Mouse (Mus musculus) lung, embryonic 15.5 days (tissue): ENCODE data around the gene Pak1ip1. TPM values are rescaled to one million over a fixed set of nuclear protein-coding genes. Genes with fewer than 3 reads are reported as not detected.
A peak's percentile ranks its signal among the peaks of the same experiment; 100 is the strongest.
"Not testable (repeated sequence)": the region's sequence is repeated elsewhere in the genome, so short reads cannot be mapped to it uniquely, and the experiment has no call there.

Experiments used
- ATAC-seq: fragments of 200-750 bp; cut with Nextera tagmentation; 2 replicates; pipeline ENCODE4 v1.8.0; 2017; ENCODE audit warnings: moderate number of reproducible peaks, borderline replicate concordance; ENCODE audit not compliant: low FRiP score, low TSS enrichment; ENCODE audit errors: extremely low read depth
- H3K27ac ChIP-seq: fragments of 300-500 bp; sonication (generic); 2 replicates; pipeline ENCODE4 v1.5.1; 2015; ENCODE audit warnings: moderate library complexity, mild to moderate bottlenecking, inconsistent platforms
- H3K27me3 ChIP-seq: fragments of 300-500 bp; sonication (generic); 2 replicates; pipeline ENCODE4 v1.6.1; 2015; ENCODE audit warnings: inconsistent platforms
- H3K36me3 ChIP-seq: fragments of 300-500 bp; sonication (generic); 2 replicates; pipeline ENCODE4 v1.6.1; 2015; ENCODE audit warnings: inconsistent platforms
- H3K4me1 ChIP-seq: fragments of 300-500 bp; sonication (generic); 2 replicates; pipeline ENCODE4 v1.6.1; 2015; ENCODE audit warnings: inconsistent platforms
- H3K4me2 ChIP-seq: fragments of 300-500 bp; sonication (generic); 2 replicates; pipeline ENCODE4 v1.6.1; 2015; ENCODE audit warnings: inconsistent platforms, mild to moderate bottlenecking, moderate library complexity
- H3K4me3 ChIP-seq: fragments of 300-500 bp; sonication (generic); 2 replicates; pipeline ENCODE4 v1.5.1; 2015; ENCODE audit warnings: mild to moderate bottlenecking, inconsistent platforms
- H3K9ac ChIP-seq: fragments of 300-500 bp; sonication (generic); 2 replicates; pipeline ENCODE4 v1.6.1; 2015; ENCODE audit warnings: inconsistent platforms
- H3K9me3 ChIP-seq: fragments of 300-500 bp; sonication (generic); 2 replicates; pipeline ENCODE4 v1.6.1; 2016; ENCODE audit warnings: inconsistent platforms
- WGBS: fragments of 180-500 bp; shearing (Covaris S2); methylation state at CpG from one replicate; pipeline ENCODE4 v1.1.7; 2015; 5-methylcytosine and 5-hydroxymethylcytosine counted together
- polyA plus RNA-seq: library from polyadenylated mRNA; unstranded; fragments of >200 nt; fragmentation: Nextera tagmentation; extraction: Ambion mirVana; gene quantifications from 2 replicates; pipeline ENCODE4 v1.2.1, GENCODE M21; 2015

Gene Pak1ip1
- polyA plus RNA-seq, 1 experiment from 2014 or later, result 63.1 TPM

- Histone ChIP-seq H3K9ac (no peak overlapping the region), H3K9me3 (no peaks in the 10 kb centered on the region), H3K36me3 (no peaks in the 10 kb centered on the region), H3K4me1 (no peaks in the 10 kb centered on the region), H3K27ac (no peak overlapping the region), H3K27me3 (no peaks in the 10 kb centered on the region), H3K4me2 (no peak overlapping the region), H3K4me3 (no peak overlapping the region)
- 33% methylated on average over 2 of the region's 2 CpGs for WGBS
- ATAC-seq, result no peak
Observed at GRCm38 (mm10) chr13:40979321-40979720, 21.5 kb upstream of the Pak1ip1 start.

- 93% methylated on average over 1 of the region's 1 CpGs for WGBS
- H3K27me3 ChIP-seq, result no peaks in the 10 kb centered on the region
- no peaks in the 10 kb centered on the region for H3K36me3 ChIP-seq
- no peak overlapping the region for H3K9ac ChIP-seq
- no peak overlapping the region for H3K4me3 ChIP-seq
- H3K4me1 ChIP-seq, result no peaks in the 10 kb centered on the region
- H3K4me2 ChIP-seq, result no peak overlapping the region
- no peak overlapping the region for H3K27ac ChIP-seq
- no peaks in the 10 kb centered on the region for H3K9me3 ChIP-seq
- no peak for ATAC-seq
Observed at GRCm38 (mm10) chr13:40982759-40983158, 18.1 kb upstream of the Pak1ip1 start.

GRCm38 (mm10) chr13:40986081-40986480 is 14.7 kb upstream of the Pak1ip1 start:
- WGBS, result 94% methylated on average over 5 of the region's 5 CpGs

GRCm38 (mm10) chr13:40987608-40988303 is 13.1 kb upstream of the Pak1ip1 start:
- not testable (repeated sequence) for H3K4me3 ChIP-seq, ATAC-seq, H3K36me3 ChIP-seq, H3K4me2 ChIP-seq, H3K27me3 ChIP-seq, H3K9ac ChIP-seq, H3K9me3 ChIP-seq, H3K4me1 ChIP-seq, H3K27ac ChIP-seq
- 66% methylated on average over 4 of the region's 4 CpGs for WGBS

More at GRCm38 (mm10) chr13:40986081-40986480, 14.7 kb upstream of the Pak1ip1 start:
- Histone ChIP-seq H3K36me3 (no peaks in the 10 kb centered on the region), H3K9me3 (no peaks in the 10 kb centered on the region), H3K27me3 (no peaks in the 10 kb centered on the region), H3K4me2 (no peak overlapping the region), H3K27ac (no peak overlapping the region), H3K4me3 (no peak overlapping the region), H3K4me1 (no peaks in the 10 kb centered on the region), H3K9ac (no peak overlapping the region)
- no peak for ATAC-seq

- H3K9me3 ChIP-seq, result no peaks in the 10 kb centered on the region
- no peak overlapping the region for H3K27ac ChIP-seq
- H3K36me3 ChIP-seq, result no peaks in the 10 kb centered on the region
- no peak overlapping the region for H3K4me3 ChIP-seq
- 55% methylated on average over 2 of the region's 2 CpGs for WGBS
- ATAC-seq, result no peak
- no peaks in the 10 kb centered on the region for H3K4me1 ChIP-seq
- no peaks in the 10 kb centered on the region for H3K27me3 ChIP-seq
- H3K4me2 ChIP-seq, result no peak overlapping the region
- H3K9ac ChIP-seq, result no peak overlapping the region
Observed at GRCm38 (mm10) chr13:40988418-40988817, 12.4 kb upstream of the Pak1ip1 start.

- Histone ChIP-seq H3K4me2 (peak overlapping the region; percentile 6; the same call in 1 of the 2 replicates), H3K9ac (no peak overlapping the region), H3K4me3 (no peak overlapping the region), H3K4me1 (peaks cover 7% of the 10 kb centered on the region), H3K36me3 (no peaks in the 10 kb centered on the region), H3K9me3 (no peaks in the 10 kb centered on the region), H3K27me3 (no peaks in the 10 kb centered on the region), H3K27ac (0 out of 2 replicates have a peak overlapping the region, but pooled peaks have one; percentile 20)
- ATAC-seq, result no peak
- 6% methylated on average over 8 of the region's 8 CpGs for WGBS
Observed at GRCm38 (mm10) chr13:40994487-40995263, 6.1 kb upstream of the Pak1ip1 start.

GRCm38 (mm10) chr13:40998537-40998936 is 2.3 kb upstream of the Pak1ip1 start:
- not testable (repeated sequence) for ATAC-seq, H3K9ac ChIP-seq, H3K9me3 ChIP-seq, H3K27ac ChIP-seq, H3K36me3 ChIP-seq, H3K27me3 ChIP-seq, H3K4me3 ChIP-seq, H3K4me2 ChIP-seq
- peaks cover 19% of the 10 kb centered on the region for H3K4me1 ChIP-seq
- 88% methylated on average over 5 of the region's 5 CpGs for WGBS

- WGBS, result under 1% methylated on average over 25 of the region's 25 CpGs
- H3K4me1 ChIP-seq, result peaks cover 12% of the 10 kb centered on the region
- no peaks in the 10 kb centered on the region for H3K27me3 ChIP-seq
- peak overlapping the region; percentile 99 for H3K27ac ChIP-seq
- ATAC-seq, result peak; percentile 32
- peak overlapping the region; percentile 98 for H3K4me3 ChIP-seq
- H3K9me3 ChIP-seq, result no peaks in the 10 kb centered on the region
- peak overlapping the region; percentile 85 for H3K9ac ChIP-seq
- peaks cover 9% of the 10 kb centered on the region for H3K36me3 ChIP-seq
- peak overlapping the region; percentile 83 for H3K4me2 ChIP-seq
Observed at GRCm38 (mm10) chr13:41000140-41000925, 490 bp upstream of the Pak1ip1 start.

- H3K4me1 ChIP-seq, result peaks cover 12% of the 10 kb centered on the region
- 0 out of 2 replicates have a peak overlapping the region, but pooled peaks have one; percentile 24 for H3K9ac ChIP-seq
- 75% methylated on average over 5 of the region's 5 CpGs for WGBS
- no peak overlapping the region for H3K27ac ChIP-seq
- peak overlapping the region; percentile 98 for H3K4me3 ChIP-seq
- no peak for ATAC-seq
- no peaks in the 10 kb centered on the region for H3K9me3 ChIP-seq
- H3K4me2 ChIP-seq, result peak overlapping the region; percentile 83
- H3K27me3 ChIP-seq, result no peaks in the 10 kb centered on the region
- H3K36me3 ChIP-seq, result peaks cover 25% of the 10 kb centered on the region
Observed at GRCm38 (mm10) chr13:41002001-41002400, 1.2 kb downstream of the Pak1ip1 start.

GRCm38 (mm10) chr13:41006244-41006643 is 5.4 kb downstream of the Pak1ip1 start:
- ATAC-seq, result no peak
- H3K9ac ChIP-seq, result no peak overlapping the region
- H3K27me3 ChIP-seq, result no peaks in the 10 kb centered on the region
- H3K27ac ChIP-seq, result no peak overlapping the region
- no peak overlapping the region for H3K4me3 ChIP-seq
- peaks cover 7% of the 10 kb centered on the region for H3K4me1 ChIP-seq
- no peak overlapping the region for H3K4me2 ChIP-seq
- 95% methylated on average over 4 of the region's 4 CpGs for WGBS
- H3K9me3 ChIP-seq, result no peaks in the 10 kb centered on the region
- H3K36me3 ChIP-seq, result peaks cover 66% of the 10 kb centered on the region

- Histone ChIP-seq H3K36me3 (peaks cover 85% of the 10 kb centered on the region), H3K4me2 (no peak overlapping the region), H3K4me3 (no peak overlapping the region), H3K27ac (no peak overlapping the region), H3K27me3 (no peaks in the 10 kb centered on the region), H3K4me1 (no peaks in the 10 kb centered on the region), H3K9me3 (no peaks in the 10 kb centered on the region), H3K9ac (no peak overlapping the region)
- ATAC-seq, result no peak
- WGBS, result 96% methylated on average over 10 of the region's 10 CpGs
Observed at GRCm38 (mm10) chr13:41008271-41008670, 7.4 kb downstream of the Pak1ip1 start.
